Mouse (Mus musculus) erythroblast, embryonic 14.5 days (primary cell): ENCODE results near the gene Slc44a3.

Experiments used
- GATA1 ChIP-seq: IDR thresholded peaks from 2 replicates; pipeline ENCODE4 v1.6.1; 2012; ENCODE audit warnings: low read length, inconsistent platforms, mixed read lengths
- TAL1 ChIP-seq: IDR thresholded peaks from 3 replicates; pipeline ENCODE4 v1.6.1; 2012; ENCODE audit warnings: low read length, inconsistent platforms, mixed read lengths

GRCm38 (mm10) chr3:121500225-121500624, 32.0 kb downstream of the Slc44a3 start:
- TF ChIP-seq GATA1 = no peak
- TF ChIP-seq TAL1 = no peak
